Mouse (Mus musculus) embryonic facial prominence, embryonic 14.5 days (tissue): ENCODE measurements around the gene S100z. TPM values are rescaled to one million over a fixed set of nuclear protein-coding genes. Genes with fewer than 3 reads are reported as not detected.

Experiments used
- ATAC-seq: fragments of 200-750 bp; cut with Nextera tagmentation; 2 replicates; pipeline ENCODE4 v1.8.0; 2017; ENCODE audit warnings: low read depth, moderate number of reproducible peaks, moderate TSS enrichment
- DNase-seq: peaks from one replicate; pipeline ENCODE4 v3.0.0-alpha.2; 2015; ENCODE audit warnings: low spot score
- H3K27ac ChIP-seq: fragments of 300-500 bp; sonication (generic); replicated peaks from 2 replicates; pipeline ENCODE4 v1.5.1; 2014; ENCODE audit warnings: low read depth, mild to moderate bottlenecking, low read length, moderate library complexity
- H3K27me3 ChIP-seq: fragments of 300-500 bp; sonication (generic); replicated peaks from 2 replicates; pipeline ENCODE4 v1.6.1; 2014; ENCODE audit warnings: low read length; ENCODE audit not compliant: control insufficient read depth, insufficient read depth
- H3K36me3 ChIP-seq: fragments of 300-500 bp; sonication (generic); 2 replicates; pipeline ENCODE4 v1.6.1; 2014; ENCODE audit warnings: low read length, mixed read lengths; ENCODE audit not compliant: control insufficient read depth, insufficient read depth
- H3K4me1 ChIP-seq: fragments of 300-500 bp; sonication (generic); 2 replicates; pipeline ENCODE4 v1.6.1; 2014; ENCODE audit warnings: antibody characterized with exemption, low read length; ENCODE audit not compliant: control insufficient read depth, insufficient read depth
- H3K4me2 ChIP-seq: fragments of 300-500 bp; sonication (generic); 2 replicates; pipeline ENCODE4 v1.6.1; 2014; ENCODE audit warnings: low read depth, mild to moderate bottlenecking, low read length, moderate library complexity, mixed read lengths
- H3K4me3 ChIP-seq: fragments of 300-500 bp; sonication (generic); 2 replicates; pipeline ENCODE4 v1.5.1; 2014; ENCODE audit warnings: low read depth, mild to moderate bottlenecking, low read length
- H3K9ac ChIP-seq: fragments of 300-500 bp; sonication (generic); 2 replicates; pipeline ENCODE4 v1.6.1; 2014; ENCODE audit warnings: low read depth, mild to moderate bottlenecking, low read length, moderate library complexity, mixed read lengths
- H3K9me3 ChIP-seq: fragments of 300-500 bp; sonication (generic); 2 replicates; pipeline ENCODE4 v1.6.1; 2016; ENCODE audit warnings: low read length; ENCODE audit not compliant: control insufficient read depth
- WGBS: fragments of 180-500 bp; shearing (Covaris S2); extraction: QIAGEN DNeasy Blood & Tissue Kit; methylation state at CpG from one replicate; pipeline ENCODE4 v1.1.7; 2014; 5-methylcytosine and 5-hydroxymethylcytosine counted together
- polyA plus RNA-seq: library from polyadenylated mRNA; unstranded; fragments of >200 nt; fragmentation: Nextera tagmentation; extraction: Ambion mirVana; gene quantifications from 2 replicates; pipeline ENCODE4 v1.2.1, GENCODE M21; 2014

Gene S100z
- polyA plus RNA-seq, result 1.5 and 2.9 TPM in 2 replicates

- ATAC-seq (peak; percentile 77; the same call in 1 of the 2 replicates), DNase-seq (no peak)
- Histone ChIP-seq H3K4me2 (no peak within 1 kb of the TSS), H3K27ac (no peak within 1 kb of the TSS), H3K9me3 (no peaks in the 10 kb centered on the region), H3K27me3 (no peaks in the 10 kb centered on the region), H3K4me3 (no peak within 1 kb of the TSS), H3K4me1 (no peaks in the 10 kb centered on the region), H3K36me3 (no peaks in the 10 kb centered on the region), H3K9ac (no peak within 1 kb of the TSS)
- 83% methylated on average over 21 of the region's 21 CpGs for WGBS
Measured at GRCm38 (mm10) chr13:95478671-95479413, at the start of gene S100z. TSS of gene S100z (minus strand) at chr13:95478721.

GRCm38 (mm10) chr13:95524674-95525491 lies 46.4 kb upstream of the S100z start, which contains the start of gene F2rl1:
TSS of gene F2rl1 (minus strand) at chr13:95525227.
- Histone ChIP-seq H3K4me3 (peak within 1 kb of the TSS; percentile 49), H3K9ac (peak within 1 kb of the TSS; percentile 47), H3K4me2 (peak within 1 kb of the TSS; percentile 89), H3K4me1 (peaks cover 6% of the 10 kb centered on the region), H3K9me3 (no peaks in the 10 kb centered on the region), H3K27me3 (peaks cover 43% of the 10 kb centered on the region), H3K27ac (no peak within 1 kb of the TSS), H3K36me3 (no peaks in the 10 kb centered on the region)
- DNase-seq (peak; percentile 85), ATAC-seq (peak; percentile 90)
- under 1% methylated on average over 43 of the region's 54 CpGs for WGBS

GRCm38 (mm10) chr13:95524424-95524673 lies 45.8 kb upstream of the S100z start:
- DNase-seq, result no peak
- H3K4me1 ChIP-seq, result peaks cover 6% of the 10 kb centered on the region
- no peak; the same call in 1 of the 2 replicates for ATAC-seq
- peak overlapping the region; percentile 89 for H3K4me2 ChIP-seq
- no peak overlapping the region for H3K27ac ChIP-seq
- H3K9me3 ChIP-seq, result no peaks in the 10 kb centered on the region
- H3K27me3 ChIP-seq, result peaks cover 43% of the 10 kb centered on the region
- peak overlapping the region; percentile 49 for H3K4me3 ChIP-seq
- WGBS, result 0% methylated on average over 13 of the region's 13 CpGs
- peak overlapping the region; percentile 47 for H3K9ac ChIP-seq
- no peaks in the 10 kb centered on the region for H3K36me3 ChIP-seq

- no peak overlapping the region for H3K27ac ChIP-seq
- no peaks in the 10 kb centered on the region for H3K9me3 ChIP-seq
- H3K9ac ChIP-seq, result peak overlapping the region; percentile 47
- H3K4me2 ChIP-seq, result peak overlapping the region; percentile 89
- peaks cover 6% of the 10 kb centered on the region for H3K4me1 ChIP-seq
- H3K36me3 ChIP-seq, result no peaks in the 10 kb centered on the region
- ATAC-seq (peak; percentile 34; the same call in 1 of the 2 replicates), DNase-seq (peak; percentile 45)
- H3K4me3 ChIP-seq, result peak overlapping the region; percentile 49
- peaks cover 43% of the 10 kb centered on the region for H3K27me3 ChIP-seq
- WGBS, result 5% methylated on average over 25 of the region's 29 CpGs
Measured at GRCm38 (mm10) chr13:95523659-95524423, 45.3 kb upstream of the S100z start.

GRCm38 (mm10) chr13:95522176-95522575 lies 43.7 kb upstream of the S100z start:
- WGBS, result 81% methylated on average over 10 of the region's 10 CpGs
- no peak overlapping the region for H3K27ac ChIP-seq
- no peak overlapping the region for H3K9ac ChIP-seq
- ATAC-seq, result no peak
- H3K4me3 ChIP-seq, result no peak overlapping the region
- H3K36me3 ChIP-seq, result no peaks in the 10 kb centered on the region
- peaks cover 6% of the 10 kb centered on the region for H3K4me1 ChIP-seq
- H3K4me2 ChIP-seq, result no peak overlapping the region
- no peaks in the 10 kb centered on the region for H3K9me3 ChIP-seq
- DNase-seq, result no peak
- H3K27me3 ChIP-seq, result peaks cover 42% of the 10 kb centered on the region

GRCm38 (mm10) chr13:95521029-95521428 lies 42.5 kb upstream of the S100z start:
- Histone ChIP-seq H3K9me3 (no peaks in the 10 kb centered on the region), H3K27ac (no peak overlapping the region), H3K4me3 (no peak overlapping the region), H3K36me3 (no peaks in the 10 kb centered on the region), H3K4me1 (peaks cover 6% of the 10 kb centered on the region), H3K27me3 (peaks cover 31% of the 10 kb centered on the region), H3K9ac (no peak overlapping the region), H3K4me2 (no peak overlapping the region)
- DNase-seq, result no peak
- ATAC-seq, result no peak
- WGBS, result 81% methylated on average over 6 of the region's 6 CpGs

- Histone ChIP-seq H3K4me3 (no peak overlapping the region), H3K4me1 (0 out of 2 replicates have a peak, but pooled peaks cover 3% of the 10 kb centered on the region), H3K36me3 (no peaks in the 10 kb centered on the region), H3K4me2 (no peak overlapping the region), H3K27ac (no peak overlapping the region), H3K9ac (no peak overlapping the region), H3K27me3 (no peaks in the 10 kb centered on the region), H3K9me3 (no peaks in the 10 kb centered on the region)
- ATAC-seq, result peak; percentile 50; the same call in 1 of the 2 replicates
- WGBS, result 47% methylated on average over 4 of the region's 4 CpGs
- peak; percentile 50 for DNase-seq
Measured at GRCm38 (mm10) chr13:95514756-95515155, 36.2 kb upstream of the S100z start.

- H3K4me1 ChIP-seq, result 0 out of 2 replicates have a peak, but pooled peaks cover 3% of the 10 kb centered on the region
- no peak overlapping the region for H3K9ac ChIP-seq
- ATAC-seq (no peak), DNase-seq (no peak)
- H3K27ac ChIP-seq, result no peak overlapping the region
- no peaks in the 10 kb centered on the region for H3K36me3 ChIP-seq
- WGBS, result 84% methylated on average over 5 of the region's 5 CpGs
- H3K4me2 ChIP-seq, result no peak overlapping the region
- no peaks in the 10 kb centered on the region for H3K9me3 ChIP-seq
- no peaks in the 10 kb centered on the region for H3K27me3 ChIP-seq
- no peak overlapping the region for H3K4me3 ChIP-seq
Measured at GRCm38 (mm10) chr13:95510054-95510453, 31.5 kb upstream of the S100z start.
